Mouse (Mus musculus) C2C12 (cell line): Measurements from ENCODE around the gene Sugp2. TPM values are rescaled to one million over a fixed set of nuclear protein-coding genes. Genes with fewer than 3 reads are reported as not detected.
A peak's percentile ranks its signal among the peaks of the same experiment; 100 is the strongest.
"Not testable (repeated sequence)": the region's sequence is repeated elsewhere in the genome, so short reads cannot be mapped to it uniquely, and the experiment has no call there.

Source experiments
- H3K27me3 ChIP-seq: one replicate; pipeline ENCODE4 v1.6.1; 2011; ENCODE audit not compliant: control insufficient read depth, insufficient read depth, insufficient read length
- H3K36me3 ChIP-seq: one replicate; pipeline ENCODE4 v1.6.1; 2011; ENCODE audit not compliant: control insufficient read depth, insufficient read depth
- H3K4me3 ChIP-seq: one replicate; pipeline ENCODE4 v1.5.1; 2011; ENCODE audit warnings: mild to moderate bottlenecking, control low read depth; ENCODE audit not compliant: poor library complexity, insufficient read depth, severe bottlenecking
- H3K79me2 ChIP-seq: one replicate; pipeline ENCODE4 v1.6.1; 2011; ENCODE audit not compliant: control insufficient read depth, insufficient read depth
- H3K79me3 ChIP-seq: one replicate; pipeline ENCODE4 v1.6.1; 2011; ENCODE audit warnings: low read depth, control low read depth
- H3ac ChIP-seq: one replicate; pipeline ENCODE3; 2011; ENCODE audit warnings: low read depth; ENCODE audit not compliant: control insufficient read depth, insufficient read length
- CEBPB ChIP-seq: IDR thresholded peaks from one replicate; pipeline ENCODE4 v1.6.1; 2011; ENCODE audit warnings: low read depth, mild to moderate bottlenecking, control low read depth, moderate library complexity
- CTCF ChIP-seq: IDR thresholded peaks from one replicate; pipeline ENCODE4 v1.5.1; 2011; ENCODE audit not compliant: control insufficient read depth, insufficient read depth, insufficient read length
- FOSL1 ChIP-seq: IDR thresholded peaks from one replicate; pipeline ENCODE4 v1.8.0; 2011; ENCODE audit warnings: mild to moderate bottlenecking, low read length; ENCODE audit not compliant: poor library complexity, insufficient read depth, severe bottlenecking
- MAX ChIP-seq: IDR thresholded peaks from one replicate; pipeline ENCODE4 v1.6.1; 2011; ENCODE audit warnings: mild to moderate bottlenecking, control low read depth
- MYOD1 ChIP-seq: IDR thresholded peaks from one replicate; pipeline ENCODE4 v1.6.1; 2011; ENCODE audit warnings: low read depth; ENCODE audit not compliant: control insufficient read depth, insufficient read length
- MYOG ChIP-seq: IDR thresholded peaks from one replicate; pipeline ENCODE4 v1.6.1; 2011; ENCODE audit not compliant: control insufficient read depth, insufficient read length; ENCODE audit errors: extremely low read depth
- USF1 ChIP-seq: IDR thresholded peaks from one replicate; pipeline ENCODE4 v1.6.1; 2011; ENCODE audit warnings: low read depth, mild to moderate bottlenecking, control low read depth, moderate library complexity
- polyA plus RNA-seq: library from polyadenylated mRNA; unstranded; fragments of >200 nt; fragmentation: generic; extraction: Trizol; gene quantifications from one replicate; pipeline ENCODE4 v1.2.1, GENCODE M21; 2012; ENCODE audit warnings: missing spikeins

Sugp2 gene
- polyA plus RNA-seq, 1 experiment: 7.8 TPM

DNA sequence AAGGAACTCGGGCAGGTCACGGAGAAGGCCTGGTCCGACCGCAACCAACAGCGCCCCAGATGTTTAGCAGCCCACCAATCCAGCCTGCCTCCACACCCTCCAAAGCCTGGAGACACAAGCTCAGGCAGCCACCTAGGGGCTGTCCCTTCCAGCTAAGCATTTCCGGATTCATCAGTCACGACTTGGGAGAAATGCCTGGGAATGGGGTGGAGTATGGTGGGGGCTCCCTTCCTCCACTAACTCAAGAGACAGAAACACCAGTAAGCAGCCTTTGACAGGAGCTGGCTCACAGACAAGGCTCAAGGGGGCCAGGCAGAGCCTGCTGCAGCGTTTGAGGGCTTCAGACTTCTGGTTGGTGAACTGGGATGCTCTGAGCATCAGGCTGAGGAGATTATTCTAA lies 23.5 kb upstream of the Sugp2 start:
- Histone ChIP-seq H3K36me3 (no peaks in the 10 kb centered on the region), H3K79me2 (no peaks in the 10 kb centered on the region), H3K27me3 (peaks cover 4% of the 10 kb centered on the region), H3K79me3 (no peaks in the 10 kb centered on the region), H3ac (no peak overlapping the region), H3K4me3 (no peak overlapping the region)
- no peak for TF ChIP-seq MYOG
- no peak for TF ChIP-seq USF1
- no peak for TF ChIP-seq FOSL1
- no peak for TF ChIP-seq CTCF
- no peak for TF ChIP-seq CEBPB
- TF ChIP-seq MAX: no peak
- no peak for TF ChIP-seq MYOD1

GRCm38 (mm10) chr8:70211275-70211674 lies 22.8 kb upstream of the Sugp2 start:
- Histone ChIP-seq H3K79me3 (no peaks in the 10 kb centered on the region), H3K36me3 (no peaks in the 10 kb centered on the region), H3K4me3 (peak overlapping the region; percentile 38), H3K27me3 (peaks cover 4% of the 10 kb centered on the region), H3K79me2 (no peaks in the 10 kb centered on the region), H3ac (no peak overlapping the region)
- TF ChIP-seq CTCF (no peak), CEBPB (no peak), MYOG (no peak)

DNA sequence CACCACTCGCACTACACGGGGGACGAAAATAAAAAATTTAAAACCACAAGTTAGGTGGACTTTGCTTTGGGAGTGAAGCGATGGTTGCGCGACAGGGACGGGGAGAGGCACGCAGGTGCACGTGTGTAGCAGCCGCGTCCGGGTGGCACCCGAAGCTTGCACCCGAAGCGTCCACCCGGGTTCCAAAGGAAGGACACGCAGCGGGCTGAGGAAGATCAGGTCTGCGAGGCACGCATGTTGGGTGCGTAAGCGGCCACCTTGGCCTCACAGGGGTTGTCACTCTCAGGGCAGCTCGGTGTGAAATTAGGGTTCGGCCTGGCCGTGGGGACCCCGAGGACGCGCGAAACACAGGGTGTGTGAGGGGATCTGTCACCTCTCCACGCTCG lies 22.3 kb upstream of the Sugp2 start:
- H3K79me3 ChIP-seq: no peaks in the 10 kb centered on the region
- no peaks in the 10 kb centered on the region for H3K36me3 ChIP-seq
- peaks cover 4% of the 10 kb centered on the region for H3K27me3 ChIP-seq
- TF ChIP-seq CTCF (no peak), MAX (peak; percentile 55)
- peak overlapping the region; percentile 38 for H3K4me3 ChIP-seq
- H3ac ChIP-seq: peak overlapping the region; percentile 27
- no peaks in the 10 kb centered on the region for H3K79me2 ChIP-seq

DNA sequence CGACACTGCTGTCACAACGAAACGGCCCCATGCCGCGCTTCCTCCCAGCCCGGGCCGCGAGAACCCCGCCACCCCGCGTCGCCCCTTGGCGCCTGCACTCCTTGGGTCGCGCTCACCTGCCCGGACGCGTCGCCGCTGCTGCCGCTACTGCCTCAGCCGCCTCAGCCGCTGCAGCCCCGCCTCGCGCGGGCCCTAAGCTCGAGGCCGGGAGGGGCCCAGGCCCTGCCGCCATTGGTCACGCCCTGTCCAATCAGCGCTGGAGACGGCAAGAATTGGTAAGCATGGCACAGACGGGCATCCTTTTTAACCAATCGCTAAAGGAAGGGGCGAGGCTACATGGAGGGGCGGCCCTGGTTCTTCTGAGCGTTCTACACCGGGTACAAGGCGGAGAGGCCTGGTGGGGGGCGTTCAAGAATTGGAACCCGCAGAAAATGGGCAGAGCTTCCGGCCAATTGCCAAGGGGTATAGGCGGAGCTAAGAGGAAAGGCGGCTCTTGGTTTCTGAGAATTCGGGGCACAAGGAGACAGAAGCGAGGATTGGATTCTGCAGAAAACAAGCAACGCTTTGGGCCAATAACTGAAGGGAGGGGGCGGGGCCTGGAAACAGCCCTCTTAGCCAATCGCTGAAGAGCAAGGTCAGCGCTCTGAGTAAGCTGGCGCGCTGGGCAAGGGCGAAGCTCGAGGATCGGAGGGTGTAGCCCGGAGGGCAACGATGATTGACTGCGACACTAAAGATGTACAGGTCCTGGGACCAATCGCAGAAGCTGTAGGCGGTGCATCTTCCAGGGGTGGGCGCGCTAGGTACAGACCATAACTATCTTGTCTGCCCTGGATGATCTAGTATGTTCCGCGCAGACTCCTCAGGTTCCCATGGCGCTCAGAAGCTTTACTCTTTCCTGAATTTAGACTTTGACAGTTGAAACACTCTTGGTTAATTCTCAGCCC lies 21.6 kb upstream of the Sugp2 start, which contains the start of gene Slc25a42:
TSS of gene Slc25a42 (minus strand) at position 194 of the 944 bp plus-strand sequence.
- H3ac ChIP-seq: peak within 1 kb of the TSS; percentile 45
- no peaks in the 10 kb centered on the region for H3K27me3 ChIP-seq
- H3K79me2 ChIP-seq: no peaks in the 10 kb centered on the region
- TF ChIP-seq MYOD1: no peak
- no peaks in the 10 kb centered on the region for H3K79me3 ChIP-seq
- peak within 1 kb of the TSS; percentile 38 for H3K4me3 ChIP-seq
- H3K36me3 ChIP-seq: no peaks in the 10 kb centered on the region

- no peaks in the 10 kb centered on the region for H3K79me2 ChIP-seq
- H3K79me3 ChIP-seq: no peaks in the 10 kb centered on the region
- H3K36me3 ChIP-seq: no peaks in the 10 kb centered on the region
- H3ac ChIP-seq: no peak overlapping the region
- H3K4me3 ChIP-seq: no peak overlapping the region
- H3K27me3 ChIP-seq: no peaks in the 10 kb centered on the region
- TF ChIP-seq MAX (no peak), CEBPB (no peak), MYOG (no peak), USF1 (no peak), FOSL1 (no peak), MYOD1 (no peak), CTCF (no peak)
Measured at GRCm38 (mm10) chr8:70214411-70214810, 19.6 kb upstream of the Sugp2 start.

GRCm38 (mm10) chr8:70215092-70215491 lies 18.9 kb upstream of the Sugp2 start:
- H3K79me2 ChIP-seq: no peaks in the 10 kb centered on the region
- TF ChIP-seq FOSL1 (no peak), MYOD1 (no peak), CEBPB (no peak)
- H3K4me3 ChIP-seq: no peak overlapping the region
- no peak overlapping the region for H3ac ChIP-seq
- no peaks in the 10 kb centered on the region for H3K79me3 ChIP-seq
- H3K27me3 ChIP-seq: no peaks in the 10 kb centered on the region
- no peaks in the 10 kb centered on the region for H3K36me3 ChIP-seq

- H3K27me3 ChIP-seq, H3ac ChIP-seq: not testable (repeated sequence)
Measured at GRCm38 (mm10) chr8:70216161-70216560, 17.9 kb upstream of the Sugp2 start.

More at GRCm38 (mm10) chr8:70216161-70216560, 17.9 kb upstream of the Sugp2 start:
- H3K4me3 ChIP-seq, H3K36me3 ChIP-seq, H3K79me3 ChIP-seq, H3K79me2 ChIP-seq: not testable (repeated sequence)
